Mouse (Mus musculus) yolk sac, embryonic 10.5 days (tissue): Measurements from ENCODE around the gene Ly6g6c.

Source experiments
- DNase-seq: peaks from one replicate; pipeline ENCODE4 v3.0.0-alpha.2; 2017; ENCODE audit warnings: low spot score

Ly6g6c gene

DNA sequence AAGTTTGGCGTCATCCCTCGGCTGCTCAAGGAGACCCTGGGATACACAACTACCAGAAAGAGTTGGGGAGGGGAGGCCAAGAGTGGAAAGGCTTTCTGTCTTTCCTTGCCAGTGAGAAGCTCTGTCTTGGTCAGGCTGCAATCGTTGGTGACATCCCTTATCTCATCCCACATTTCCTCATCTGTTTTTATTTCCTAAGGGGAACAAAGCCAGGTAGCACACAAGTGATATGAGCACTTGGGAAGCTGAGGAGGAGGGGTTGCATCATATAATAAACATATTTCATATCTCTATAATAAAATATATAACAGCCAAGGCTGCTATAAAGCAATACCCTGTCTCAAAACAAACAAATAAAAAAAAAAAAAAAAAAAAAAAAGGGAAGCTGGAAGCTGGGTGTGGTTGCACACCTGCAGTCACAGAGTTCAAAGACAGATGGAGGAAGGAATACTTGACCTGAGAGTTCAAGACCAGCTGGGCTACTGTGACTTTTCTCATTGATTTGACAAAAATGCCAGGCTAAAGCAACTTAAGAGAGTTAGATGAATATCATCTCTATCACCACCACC, 18.8 kb downstream of the Ly6g6c start:
- no peak for DNase-seq

DNA sequence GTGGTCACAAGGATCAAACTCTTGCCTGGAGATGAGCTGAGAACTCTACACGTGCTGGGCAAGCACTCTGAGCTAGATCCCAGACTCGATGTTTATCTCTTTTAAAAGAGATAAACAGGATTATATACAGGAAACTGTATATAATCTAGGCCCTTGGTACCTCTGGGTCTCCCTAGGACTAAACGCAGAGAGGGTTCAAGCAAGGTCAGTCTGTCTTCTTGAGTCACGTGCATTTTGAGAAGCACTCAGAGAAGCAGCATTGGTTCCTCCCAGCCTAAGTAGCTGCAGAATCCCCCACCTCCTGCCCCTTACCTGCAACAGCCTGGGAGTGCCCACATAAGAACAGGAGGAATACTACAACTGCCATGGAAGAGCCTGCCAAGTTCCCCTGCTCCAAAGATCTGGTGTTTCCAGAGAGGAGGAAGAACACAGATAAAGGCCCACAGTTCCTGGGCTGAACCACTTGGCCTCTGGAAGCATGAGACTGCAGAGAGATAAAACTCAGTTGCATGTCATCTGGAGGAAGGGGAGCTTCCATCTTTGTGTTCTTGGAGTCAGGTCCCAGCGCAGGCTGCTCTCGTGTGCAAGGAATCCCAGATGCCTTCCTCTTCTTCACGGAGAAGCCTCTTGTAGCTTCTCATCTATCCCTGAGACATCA, 20.1 kb downstream of the Ly6g6c start, which contains the start of gene Ly6g6f:
Gene Ly6g6f, minus strand, starts transcription at position 403 of the 658 bp plus-strand sequence.
- DNase-seq: no peak

DNA sequence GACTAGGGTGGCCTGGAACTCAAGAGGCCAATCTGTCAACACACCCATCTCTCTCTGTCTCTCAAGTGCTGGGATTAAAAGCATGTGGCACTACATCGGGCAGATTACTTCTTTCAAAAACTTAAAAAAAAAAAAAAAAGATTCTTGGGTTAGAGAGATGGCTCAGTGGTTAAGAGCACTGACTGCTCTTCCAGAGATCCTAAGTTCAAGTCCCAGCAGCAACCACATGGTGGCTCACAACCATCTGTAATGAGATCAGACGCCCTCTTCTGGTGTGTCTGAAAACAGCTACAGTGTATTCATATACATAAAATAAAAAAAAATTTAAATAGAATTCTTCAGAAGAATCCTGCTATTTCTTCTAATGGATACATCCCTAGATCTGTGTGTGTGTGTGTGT, 23.0 kb downstream of the Ly6g6c start:
- DNase-seq: no peak

DNA sequence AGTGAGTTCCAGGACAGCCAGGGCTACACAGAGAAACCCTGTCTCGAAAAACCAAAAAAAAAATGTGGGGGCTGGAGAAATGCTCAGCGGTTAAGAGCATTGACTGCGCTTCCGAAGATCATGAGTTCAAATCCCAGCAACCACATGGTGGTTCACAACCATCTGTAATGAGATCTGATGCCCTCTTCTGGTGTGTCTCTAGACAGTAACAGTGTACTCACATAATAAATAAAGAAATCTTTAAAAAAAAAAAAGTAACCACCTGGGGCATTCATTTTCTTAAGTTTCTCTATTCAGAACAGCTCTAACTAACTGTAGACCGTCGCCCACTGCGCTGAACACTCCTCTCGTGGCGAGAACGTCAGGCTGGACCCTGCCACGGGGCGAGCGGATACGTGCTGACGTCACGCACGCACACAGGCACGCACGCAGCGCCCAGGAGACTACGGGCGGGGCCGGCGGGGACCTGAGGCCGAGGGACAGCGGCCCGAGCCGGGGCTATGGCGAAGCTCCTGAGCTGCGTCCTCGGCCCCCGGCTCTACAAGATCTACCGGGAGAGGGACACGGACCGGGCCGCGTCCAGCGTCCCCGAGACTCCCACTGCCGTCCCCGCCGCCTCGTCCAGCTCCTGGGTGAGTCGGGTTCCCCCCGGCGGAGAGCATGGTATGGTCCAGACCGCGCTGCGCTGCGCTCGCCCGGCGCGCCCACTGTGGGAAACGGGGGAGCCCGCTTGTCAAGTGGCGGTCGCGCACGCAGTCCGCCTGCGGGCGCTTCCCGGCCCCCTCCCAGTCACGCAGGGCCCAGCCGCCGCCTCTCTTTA, 23.8 kb downstream of the Ly6g6c start, which contains the start of gene Abhd16a:
Gene Abhd16a, plus strand, starts transcription at position 439 of the 820 bp plus-strand sequence.
- DNase-seq: peak; percentile 91

DNA sequence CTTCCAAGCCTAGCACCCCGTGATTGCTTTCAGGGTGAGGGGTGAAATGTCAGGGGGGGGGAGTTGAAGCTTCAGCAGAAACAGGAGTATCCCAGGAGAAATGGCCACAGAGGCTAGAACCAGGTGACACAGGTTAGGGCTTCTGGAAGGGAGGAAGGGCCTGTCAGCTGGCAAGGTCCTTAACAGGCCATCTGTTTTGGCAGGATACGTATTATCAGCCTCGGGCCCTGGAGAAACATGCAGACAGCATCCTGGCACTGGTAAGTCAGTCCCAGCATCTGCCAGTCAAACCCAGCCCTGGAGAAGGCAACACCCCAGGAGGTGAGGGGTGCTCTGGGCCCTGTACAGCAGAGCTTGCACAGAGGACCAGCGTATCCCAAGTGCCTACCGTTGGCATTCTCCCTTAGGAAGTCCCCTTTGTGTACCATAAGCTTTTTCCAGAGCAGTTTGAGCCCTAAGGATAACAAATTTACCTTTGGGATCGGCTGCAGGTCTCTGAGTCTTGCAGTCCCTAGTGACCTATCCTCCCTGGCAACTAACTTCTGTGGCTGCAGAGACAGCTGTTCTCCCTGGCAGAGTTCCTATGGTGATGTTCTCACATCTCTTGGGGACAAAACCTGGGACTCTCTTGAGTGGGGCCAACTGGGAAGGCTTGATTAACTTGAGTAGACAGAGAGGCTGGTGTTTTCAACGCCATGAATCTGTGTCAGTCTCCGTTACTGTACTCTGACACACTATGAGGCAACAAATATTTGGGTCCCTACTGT, 25.2 kb downstream of the Ly6g6c start:
- DNase-seq: no peak

DNA sequence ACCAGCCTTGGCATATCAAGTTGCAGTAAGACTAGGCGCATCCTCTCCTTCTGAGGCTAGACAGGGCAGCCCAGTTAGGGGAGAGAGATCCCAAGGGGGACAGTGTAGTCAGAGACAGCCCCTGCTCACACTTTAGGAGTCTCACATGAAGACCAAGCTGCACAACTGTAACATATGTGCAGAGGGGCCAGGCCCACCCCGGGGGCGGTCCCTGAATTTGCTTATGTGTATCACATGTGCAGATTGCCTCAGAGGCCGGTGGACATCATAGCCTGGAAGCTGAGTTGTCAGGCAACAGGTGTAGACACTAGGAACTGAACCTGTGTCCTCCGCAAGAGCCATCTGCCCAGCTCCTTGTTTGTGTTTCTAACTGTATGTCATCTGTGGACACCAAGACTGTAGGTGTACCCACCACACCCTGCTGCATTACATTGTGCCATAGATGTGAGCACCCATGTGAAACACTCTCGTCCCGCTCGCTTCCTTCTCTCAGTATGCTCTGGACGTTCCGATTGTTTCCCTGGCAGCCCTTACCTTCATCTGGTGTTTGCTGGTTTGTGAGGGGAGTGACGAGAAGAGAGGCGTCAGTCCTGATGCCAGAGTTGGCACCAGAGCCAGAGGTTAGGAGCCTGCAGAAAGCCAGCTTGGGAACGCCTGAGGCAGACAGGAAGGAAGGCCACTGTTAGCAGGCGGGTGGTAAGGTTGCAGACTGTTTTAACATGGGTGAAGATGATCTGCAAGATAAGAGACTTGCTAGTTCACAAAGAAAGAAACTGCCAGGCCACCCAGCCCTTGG, 27.4 kb downstream of the Ly6g6c start:
- DNase-seq: no peak

DNA sequence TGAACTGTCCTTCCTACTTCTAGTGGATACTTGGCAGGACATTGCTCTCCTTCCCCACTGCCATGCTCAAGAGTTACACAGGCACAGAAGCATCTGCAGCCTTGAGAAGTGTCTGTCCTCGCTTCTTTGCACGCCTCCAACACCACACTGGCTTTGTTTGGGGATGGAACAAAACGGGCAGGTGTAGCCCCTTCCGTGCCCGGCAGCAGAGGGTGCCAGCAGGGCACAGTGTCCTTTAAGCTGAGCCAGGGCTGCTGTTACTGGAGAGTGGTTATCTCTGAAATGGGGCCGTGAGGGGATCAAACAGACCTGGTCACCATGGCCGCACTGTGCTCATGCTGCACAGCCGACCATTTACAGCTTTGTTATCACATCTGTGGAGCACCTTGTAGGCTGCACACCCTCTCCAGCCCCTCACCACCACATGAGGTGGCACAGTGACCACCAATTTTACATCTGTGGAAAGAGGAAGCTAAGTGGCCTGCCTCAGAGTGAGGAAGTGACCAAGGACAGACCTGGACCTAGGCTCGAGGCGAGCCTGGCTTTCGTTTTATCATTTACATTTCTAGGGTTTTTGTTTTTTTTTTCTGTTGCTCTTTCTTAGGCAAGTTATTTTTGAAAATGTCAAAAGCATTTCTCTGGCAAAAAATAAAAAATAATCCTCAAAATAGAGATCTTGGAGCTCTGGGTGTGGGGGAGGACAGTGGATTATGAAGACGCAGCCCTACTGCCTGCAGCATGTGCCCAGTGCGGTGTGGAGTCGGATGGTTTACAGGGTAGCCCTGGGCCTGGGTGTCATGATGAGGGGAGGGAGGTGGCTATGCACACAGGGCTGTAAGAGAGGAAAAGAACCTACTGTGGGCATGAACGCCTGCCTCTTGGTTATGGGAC, 29.5 kb downstream of the Ly6g6c start:
- DNase-seq: no peak

DNA sequence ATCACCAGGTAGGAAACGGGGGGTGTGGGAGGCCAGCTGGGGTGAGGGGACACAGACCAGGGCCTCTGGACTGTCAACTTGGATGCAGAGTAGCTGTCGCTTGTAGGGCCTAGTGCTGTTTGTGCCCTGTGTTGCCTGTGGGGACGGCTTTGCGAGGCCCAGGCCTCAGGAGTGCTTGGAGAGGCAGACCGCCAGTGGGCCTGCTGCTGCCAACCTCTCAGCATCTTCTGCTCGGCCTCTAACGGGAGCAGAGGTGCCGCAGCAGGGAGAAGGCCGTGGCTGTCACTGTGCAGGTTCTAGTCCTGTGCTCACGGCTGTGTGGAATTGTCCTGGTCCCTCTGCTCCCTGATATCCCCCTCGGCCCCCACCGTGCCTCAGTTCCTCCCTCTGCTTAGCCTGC, 31.4 kb downstream of the Ly6g6c start:
- no peak for DNase-seq

DNA sequence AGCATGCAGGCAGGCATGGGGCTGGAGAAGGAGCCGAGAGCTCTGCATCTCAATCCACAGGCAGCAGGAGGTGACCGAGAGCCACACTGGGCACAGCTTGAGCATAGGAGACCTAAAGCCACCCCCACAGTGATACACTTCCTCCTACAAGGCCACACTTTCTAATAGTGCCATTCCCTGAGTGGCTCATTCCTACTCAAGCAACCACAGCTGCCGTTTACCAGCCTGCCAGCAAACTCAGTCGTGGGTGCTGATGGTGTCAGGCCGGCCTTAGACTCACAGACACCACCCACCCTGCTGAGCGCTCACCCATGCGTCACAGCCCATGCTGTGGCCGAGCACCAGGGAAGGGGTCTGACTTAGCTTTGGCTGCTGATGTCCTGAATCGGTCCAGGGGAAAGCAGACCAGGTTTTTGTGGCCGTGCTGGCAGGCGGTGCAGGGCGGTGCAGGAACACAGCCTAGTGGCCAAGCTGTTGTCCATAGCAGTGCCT, 32.0 kb downstream of the Ly6g6c start:
- no peak for DNase-seq

DNA sequence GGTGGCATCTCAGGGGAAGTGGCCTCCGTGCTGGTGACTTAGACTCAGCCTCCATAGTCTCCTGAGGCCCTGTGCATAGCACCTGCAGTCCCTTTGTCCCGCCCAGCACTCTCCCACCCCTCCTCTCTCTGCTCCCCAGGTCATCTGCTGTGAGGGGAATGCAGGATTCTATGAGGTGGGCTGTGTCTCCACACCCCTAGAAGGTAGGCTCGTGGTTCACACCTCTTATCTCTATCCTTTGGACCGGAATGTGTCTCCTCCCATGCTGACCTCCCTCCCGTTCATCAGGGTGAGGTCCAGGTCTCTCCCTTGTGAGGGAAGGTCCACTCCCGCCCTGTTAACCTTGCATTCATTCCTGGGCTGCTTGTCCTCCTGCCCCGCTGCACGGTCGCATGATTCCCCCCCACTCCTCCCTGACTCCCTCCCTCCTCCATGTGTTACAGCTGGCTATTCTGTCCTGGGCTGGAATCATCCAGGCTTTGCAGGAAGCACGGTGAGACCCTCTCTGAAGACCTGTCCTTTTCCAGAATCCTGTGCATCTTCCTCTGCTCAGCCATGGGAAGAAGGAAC, 35.1 kb downstream of the Ly6g6c start:
- peak; percentile 88 for DNase-seq

DNA sequence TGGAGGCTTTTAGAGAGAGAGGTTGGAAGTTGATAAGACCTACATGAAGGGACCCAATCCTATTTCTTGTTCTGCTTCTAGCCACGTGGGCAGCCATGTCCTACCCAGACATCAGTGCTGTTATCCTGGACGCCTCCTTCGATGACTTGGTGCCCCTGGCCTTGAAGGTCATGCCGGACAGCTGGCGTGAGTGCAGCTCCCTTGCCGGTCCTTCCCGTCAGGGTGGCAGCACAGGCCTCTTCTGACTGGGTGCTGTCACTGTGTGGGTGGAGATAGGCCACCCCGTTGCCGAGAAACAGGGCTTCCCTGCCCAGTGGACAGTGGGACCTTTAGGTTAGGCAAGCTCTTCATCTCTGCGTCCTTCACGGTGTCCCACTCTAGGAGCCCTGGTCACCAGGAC, 36.0 kb downstream of the Ly6g6c start:
- DNase-seq: no peak

DNA sequence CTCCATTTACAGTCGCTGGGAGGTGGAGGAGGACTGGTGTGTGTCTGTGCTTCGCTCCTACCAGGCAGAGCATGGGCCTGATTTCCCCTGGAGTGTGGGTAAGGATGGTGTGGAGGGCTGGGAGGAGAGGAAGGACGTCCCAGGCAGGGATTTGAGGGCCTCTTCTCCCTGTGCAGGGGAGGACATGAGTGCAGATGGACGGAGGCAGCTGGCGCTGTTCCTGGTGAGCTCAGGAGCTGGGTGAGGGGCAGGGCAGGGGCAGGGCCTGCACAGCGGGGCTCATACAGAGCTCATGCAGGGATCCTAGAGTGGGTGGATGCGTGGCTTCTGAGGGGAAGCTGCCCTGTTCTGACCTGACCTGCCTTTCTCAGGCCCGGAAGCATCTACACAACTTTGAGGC, 37.1 kb downstream of the Ly6g6c start:
- no peak for DNase-seq

DNA sequence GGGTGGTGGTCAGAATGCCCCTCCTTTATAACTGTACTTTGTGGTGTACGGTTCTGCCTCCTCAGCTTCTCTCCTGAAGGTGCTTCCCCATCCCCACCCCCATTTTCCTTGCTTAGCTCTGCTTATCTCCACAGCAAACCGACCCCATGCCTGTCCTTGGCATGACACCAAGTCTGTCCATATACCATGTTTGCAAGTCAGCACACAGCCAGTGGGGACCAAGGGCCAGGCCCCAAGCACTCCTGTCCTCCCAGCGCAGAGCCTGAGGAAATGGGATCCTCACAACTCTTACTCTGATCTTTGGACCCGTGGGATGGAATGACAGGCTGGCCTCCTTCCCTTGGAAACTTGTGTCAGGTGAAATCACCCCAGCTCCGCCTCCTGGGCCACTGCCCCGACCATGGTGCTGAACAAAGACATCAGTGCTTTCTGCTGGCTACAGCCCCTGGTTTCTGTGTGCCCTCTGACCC, 38.1 kb downstream of the Ly6g6c start:
- peak; percentile 88 for DNase-seq

DNA sequence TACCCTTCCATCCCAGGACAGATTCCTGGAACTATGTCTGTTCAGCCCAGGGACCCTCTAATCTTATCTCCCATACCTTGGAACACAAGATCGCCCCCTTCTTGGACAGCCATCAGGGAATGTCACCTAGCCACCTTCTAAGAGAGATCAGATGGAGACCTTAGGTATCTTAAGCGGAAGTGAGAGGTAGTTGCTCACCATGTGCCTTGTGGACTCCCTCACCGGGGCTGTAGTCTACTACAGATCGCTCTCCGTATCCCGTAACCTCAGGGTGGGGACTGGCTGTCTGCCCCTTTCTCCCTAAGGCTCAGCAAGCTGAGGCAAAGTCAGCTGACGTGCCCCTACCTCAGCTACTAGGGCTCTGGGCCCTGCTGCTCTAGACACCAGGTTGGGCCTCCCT, 38.9 kb downstream of the Ly6g6c start:
- DNase-seq: peak; percentile 58

DNA sequence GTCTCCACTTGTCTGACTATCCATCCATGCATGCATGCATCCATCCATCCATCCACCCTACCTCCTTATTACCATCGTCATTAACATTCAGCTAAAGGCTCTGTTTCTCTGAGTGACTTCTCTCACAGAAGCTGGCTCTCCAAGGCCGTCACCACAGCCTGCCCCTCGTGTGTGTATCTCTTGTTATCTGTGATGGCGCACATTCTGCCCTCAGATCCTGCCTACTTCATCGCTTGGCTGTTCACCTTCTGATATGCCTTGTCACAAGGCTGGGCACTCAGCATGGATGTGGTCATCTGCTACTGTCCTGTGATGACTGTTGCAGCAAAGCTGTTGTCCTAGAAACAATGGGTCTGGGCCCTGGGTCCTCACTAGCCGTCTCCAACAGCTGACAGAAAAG, 39.6 kb downstream of the Ly6g6c start:
- no peak for DNase-seq

DNA sequence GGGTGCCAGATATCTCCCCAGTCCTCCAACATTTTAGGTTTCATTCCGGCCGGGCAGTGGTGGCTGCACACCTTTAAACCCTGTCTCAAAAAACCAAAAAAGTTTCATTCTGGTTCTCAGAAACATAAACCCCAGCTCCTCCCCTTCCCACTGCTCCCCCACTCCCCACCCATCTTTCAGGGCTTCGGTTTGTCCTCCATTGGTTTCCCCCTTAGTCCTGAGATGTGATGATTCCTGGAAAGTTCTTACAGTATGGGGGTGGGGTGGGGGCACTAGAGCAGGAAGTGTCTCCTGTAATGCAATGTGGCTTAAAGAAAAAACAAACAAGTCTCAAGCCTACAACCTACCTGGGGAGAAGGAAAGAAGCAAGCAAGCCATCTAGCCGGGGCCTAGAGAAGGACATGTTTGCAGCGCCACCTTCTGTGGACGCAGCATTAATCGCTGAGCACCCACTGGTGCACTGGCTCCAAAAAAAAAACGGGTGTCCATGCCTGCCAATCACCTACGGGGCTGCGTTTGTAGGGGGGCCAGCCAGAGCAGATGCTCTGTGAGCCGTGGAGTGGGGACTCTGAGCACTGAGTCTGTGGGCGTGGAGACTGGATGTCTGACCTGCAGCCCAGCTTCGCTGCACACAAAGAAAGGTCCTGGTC, 40.7 kb downstream of the Ly6g6c start:
- DNase-seq: no peak

DNA sequence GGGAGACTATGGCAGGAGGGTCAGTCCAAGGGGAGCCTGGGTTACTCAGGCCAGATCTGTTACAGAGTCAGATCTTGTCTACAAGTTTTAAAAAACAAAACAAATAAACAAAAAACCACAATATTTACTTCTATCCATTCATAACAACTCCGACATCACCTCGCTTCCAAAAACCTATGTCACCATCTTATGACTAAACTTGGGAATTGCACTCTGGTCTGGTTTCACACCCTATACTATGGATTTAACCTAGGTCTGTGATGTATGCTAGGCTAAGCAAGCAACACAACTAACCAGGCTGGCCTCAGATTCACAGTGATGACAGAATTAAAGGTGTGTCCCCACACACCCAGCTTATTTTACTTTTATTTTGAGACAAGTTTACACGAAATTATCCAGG, 41.3 kb downstream of the Ly6g6c start:
- no peak for DNase-seq

DNA sequence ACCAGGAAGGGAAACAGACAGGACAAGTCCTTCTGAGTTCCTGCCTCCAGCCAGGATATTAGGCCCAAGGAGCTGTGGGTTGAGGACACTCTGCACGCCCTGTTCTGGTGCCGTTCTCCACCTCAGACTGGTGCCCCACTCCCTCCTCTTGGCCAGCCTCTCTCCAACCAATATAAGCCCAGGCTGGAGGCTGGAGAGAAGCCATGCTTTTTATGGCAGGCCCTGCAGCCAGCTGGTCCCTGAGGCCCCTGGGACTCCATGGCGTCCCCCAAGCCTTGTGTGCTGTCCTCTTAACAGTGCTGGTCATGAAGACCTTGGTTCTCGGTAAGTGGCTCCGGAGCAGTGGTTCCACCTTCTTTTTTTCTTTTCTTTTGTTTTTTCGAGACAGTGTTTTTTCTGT, 42.9 kb downstream of the Ly6g6c start, which contains the start of gene Ly6g5c:
Gene Ly6g5c, plus strand, starts transcription at position 183 of the 400 bp plus-strand sequence.
- DNase-seq: no peak

DNA sequence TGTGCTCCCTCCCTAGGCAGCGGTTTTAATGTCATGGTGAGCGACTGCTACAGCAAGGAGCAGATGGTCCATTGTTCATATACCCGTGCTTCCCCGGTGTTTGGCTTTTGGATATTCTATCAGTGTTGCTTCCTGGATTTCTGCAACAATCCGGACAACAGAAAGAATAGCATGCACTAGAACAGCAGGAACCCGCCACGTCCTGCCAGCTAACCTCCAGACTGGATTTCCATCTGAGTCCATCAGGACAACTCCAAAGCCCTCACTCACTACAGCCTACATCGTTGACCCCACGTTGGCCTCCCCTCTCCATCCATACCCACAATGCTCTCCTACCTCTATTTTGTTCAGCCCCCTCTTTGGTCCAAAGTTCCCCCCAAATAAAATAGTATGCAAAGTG, 46.6 kb downstream of the Ly6g6c start:
- no peak for DNase-seq
